Mouse (Mus musculus): ENCODE data around the gene Pax5.

GRCm38 (mm10) chr4:44593091-44593490 is 117.2 kb downstream of the Pax5 start:
- TF ChIP-seq POLR2A (IDR thresholded peaks at IDR 0.05; ENCODE audit: low read depth, low read length), result no peak
- TF ChIP-seq CTCF (conservative IDR thresholded peaks at IDR 0.05; ENCODE audit: insufficient read depth, insufficient read length, low read depth, low read length), result no peak
